Mouse (Mus musculus): ENCODE measurements around the gene Disp1.

Gene Disp1

GRCm38 (mm10) chr1:183120341-183120923 is 100.9 kb downstream of the Disp1 start:
- DNase-seq: no peak

GRCm38 (mm10) chr1:183117827-183118825 is 103.2 kb downstream of the Disp1 start:
- DNase-seq: peak; percentile 29 to 45

GRCm38 (mm10) chr1:183116946-183117826 is 104.1 kb downstream of the Disp1 start:
- DNase-seq: no peak

GRCm38 (mm10) chr1:183116441-183116840 is 104.9 kb downstream of the Disp1 start:
- peak; percentile 17 to 60 for DNase-seq

GRCm38 (mm10) chr1:183115076-183115475 is 106.2 kb downstream of the Disp1 start:
- no peak for DNase-seq

GRCm38 (mm10) chr1:183114554-183114953 is 106.8 kb downstream of the Disp1 start:
- no peak for DNase-seq

- DNase-seq: no peak
Observed at GRCm38 (mm10) chr1:183113546-183113945, 107.8 kb downstream of the Disp1 start.

GRCm38 (mm10) chr1:183107476-183107875 is 113.8 kb downstream of the Disp1 start:
- DNase-seq: no peak

- no peak for DNase-seq
Observed at GRCm38 (mm10) chr1:183104696-183105095, 116.6 kb downstream of the Disp1 start.

GRCm38 (mm10) chr1:183102775-183103174 is 118.5 kb downstream of the Disp1 start:
- no peak for DNase-seq

- no peak for DNase-seq
Observed at GRCm38 (mm10) chr1:183102153-183102552, 119.2 kb downstream of the Disp1 start.

- no peak for DNase-seq
Observed at GRCm38 (mm10) chr1:183101371-183101770, 120.0 kb downstream of the Disp1 start.

- DNase-seq: no peak
Observed at GRCm38 (mm10) chr1:183100245-183100644, 121.1 kb downstream of the Disp1 start.

- no peak for DNase-seq
Observed at GRCm38 (mm10) chr1:183099686-183100085, 121.6 kb downstream of the Disp1 start.

- DNase-seq: no peak
Observed at GRCm38 (mm10) chr1:183097606-183098005, 123.7 kb downstream of the Disp1 start.

- DNase-seq: no peak
Observed at GRCm38 (mm10) chr1:183095454-183096088, 125.8 kb downstream of the Disp1 start.

- no peak for DNase-seq
Observed at GRCm38 (mm10) chr1:183092296-183092695, 129.0 kb downstream of the Disp1 start.

- no peak for DNase-seq
Observed at GRCm38 (mm10) chr1:183091203-183091602, 130.1 kb downstream of the Disp1 start.

- no peak for DNase-seq
Observed at GRCm38 (mm10) chr1:183088661-183089060, 132.7 kb downstream of the Disp1 start.

GRCm38 (mm10) chr1:183086843-183087242 is 134.5 kb downstream of the Disp1 start:
- DNase-seq: no peak

GRCm38 (mm10) chr1:183084085-183085050 is 137.0 kb downstream of the Disp1 start:
- DNase-seq: peak; percentile 29 to 72

Measured in lung, postnatal 4 days (tissue).